Mouse (Mus musculus): ENCODE data around the gene Tmem253. TPM values are rescaled to one million over a fixed set of nuclear protein-coding genes. Genes with fewer than 3 reads are reported as not detected.

Gene Tmem253
- total RNA-seq, 2 experiments from 2014 or later, result 2.9 to 3.2 TPM

- DNase-seq, result no peak
Measured at GRCm38 (mm10) chr14:52006771-52007170, 8.7 kb upstream of the Tmem253 start.

- DNase-seq, result peak; percentile 89 to 92
Measured at GRCm38 (mm10) chr14:52008321-52009203, 6.9 kb upstream of the Tmem253 start.

- no peak for DNase-seq
Measured at GRCm38 (mm10) chr14:52009361-52009760, 6.1 kb upstream of the Tmem253 start.

GRCm38 (mm10) chr14:52009841-52010240 lies 5.6 kb upstream of the Tmem253 start:
- DNase-seq, result no peak

- no peak for DNase-seq
Measured at GRCm38 (mm10) chr14:52010446-52011111, 4.9 kb upstream of the Tmem253 start.

GRCm38 (mm10) chr14:52011683-52012082 lies 3.8 kb upstream of the Tmem253 start:
- no peak for DNase-seq

- no peak for DNase-seq
Measured at GRCm38 (mm10) chr14:52012085-52012484, 3.4 kb upstream of the Tmem253 start.

GRCm38 (mm10) chr14:52012553-52012952 lies 2.9 kb upstream of the Tmem253 start:
- no peak for DNase-seq

GRCm38 (mm10) chr14:52013021-52013610 lies 2.3 kb upstream of the Tmem253 start:
- DNase-seq, result peak in 1 of 2 experiments; percentile 12

GRCm38 (mm10) chr14:52013771-52014219 lies 1.7 kb upstream of the Tmem253 start:
- peak in 1 of 2 experiments; percentile 64 for DNase-seq

GRCm38 (mm10) chr14:52014271-52014760 lies 1.1 kb upstream of the Tmem253 start:
- DNase-seq, result no peak

- DNase-seq, result peak; percentile 70 to 73
Measured at GRCm38 (mm10) chr14:52014761-52015311, 622 bp upstream of the Tmem253 start.

GRCm38 (mm10) chr14:52016625-52017405 lies 1.4 kb downstream of the Tmem253 start:
- DNase-seq, result no peak

GRCm38 (mm10) chr14:52017662-52018061 lies 2.2 kb downstream of the Tmem253 start:
- no peak for DNase-seq

- DNase-seq, result peak in 1 of 2 experiments; percentile 7
Measured at GRCm38 (mm10) chr14:52018248-52019050, 3.0 kb downstream of the Tmem253 start.

- no peak for DNase-seq
Measured at GRCm38 (mm10) chr14:52019051-52019589, 3.7 kb downstream of the Tmem253 start.

GRCm38 (mm10) chr14:52019590-52020340 lies 4.3 kb downstream of the Tmem253 start:
- peak; percentile 98 for DNase-seq

GRCm38 (mm10) chr14:52020486-52021137 lies 5.2 kb downstream of the Tmem253 start, which contains the start of gene Zfp219:
Gene Zfp219 (minus strand): TSS chr14:52020733.
- peak; percentile 84 to 89 for DNase-seq

- peak in 1 of 2 experiments; percentile 8 for DNase-seq
Measured at GRCm38 (mm10) chr14:52021138-52021529, 5.7 kb downstream of the Tmem253 start.

Measured in heart, adult 18-20 months (tissue).